Mouse (Mus musculus) ES-E14 (cell line): Measurements from ENCODE around the gene Ftsj3.

Experiments used
- CHD2 ChIP-seq: IDR thresholded peaks from 2 replicates; pipeline ENCODE4 v1.6.1; 2014; ENCODE audit warnings: mild to moderate bottlenecking, low read depth, low read length, inconsistent platforms
- HCFC1 ChIP-seq: IDR thresholded peaks from 2 replicates; pipeline ENCODE4 v1.6.1; 2012; ENCODE audit warnings: low read length, inconsistent platforms, borderline replicate concordance; ENCODE audit not compliant: insufficient read depth
- ZC3H11A ChIP-seq: IDR thresholded peaks from 2 replicates; pipeline ENCODE4 v1.6.1; 2012; ENCODE audit warnings: low read depth, mild to moderate bottlenecking, inconsistent platforms, low read length, borderline replicate concordance

DNA sequence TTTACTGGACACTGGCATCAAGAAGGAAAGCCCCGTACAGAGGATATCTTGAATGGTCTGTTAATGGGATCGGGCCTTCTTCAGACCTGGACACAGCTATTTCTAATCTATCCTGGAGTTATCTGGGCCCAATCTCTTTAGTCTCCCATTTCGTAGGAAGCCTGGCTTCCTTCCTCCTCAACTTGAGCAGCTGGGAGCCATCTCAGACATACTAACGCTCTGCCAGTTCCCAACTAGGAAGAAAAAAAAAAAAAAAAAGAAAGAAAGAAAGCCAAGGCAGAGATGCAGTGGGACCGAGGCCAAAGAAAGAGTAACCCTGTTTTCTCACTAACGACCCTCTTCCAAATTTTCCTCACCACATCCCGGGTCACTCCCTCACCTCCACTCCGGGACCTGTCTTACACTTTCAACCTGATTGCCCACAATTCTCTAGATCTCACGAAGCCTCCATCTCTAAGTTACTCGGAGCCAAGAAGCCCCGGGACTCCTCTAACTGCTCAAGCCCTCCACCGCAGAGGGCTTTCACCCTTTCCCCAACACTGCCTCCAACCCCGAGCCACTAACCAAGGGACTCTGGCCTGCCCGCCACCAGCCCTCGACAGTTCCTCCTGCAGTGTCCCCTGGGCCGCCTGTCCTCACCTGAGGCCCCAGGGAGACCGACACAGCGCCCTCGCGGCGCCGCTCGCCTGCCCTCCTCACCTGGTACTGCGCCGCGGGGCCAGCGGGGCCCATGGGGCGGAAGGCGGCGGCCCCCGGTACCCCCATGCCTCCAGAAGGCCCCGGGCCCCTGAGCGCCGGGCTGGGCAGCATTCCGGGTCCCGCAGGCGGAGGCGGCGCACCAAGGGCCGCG lies 16.1 kb upstream of the Ftsj3 start:
- TF ChIP-seq CHD2 = no peak
- no peak for TF ChIP-seq HCFC1
- TF ChIP-seq ZC3H11A = no peak
